ENCODE assay signal across 11 mouse cellular contexts in genomic region chr2:90913671-90914070, GRCm38 (mm10). TPM values are rescaled to one million over a fixed set of nuclear protein-coding genes. Genes with fewer than 3 reads are reported as not detected.
DNase-seq lines count a peak whose midpoint lies in the region; ATAC-seq lines count a peak whose summit lies in the region.
"Had no signal": no experiment of that assay in that cellular context is flagged by ENCODE, and none has a peak within 500 bp of the region (broad histone marks: within the 10 kb centered on the region; RNA-seq: fewer than 3 reads in every experiment).

No protein-coding gene starts in this region.

- peak overlapping the region in 1 of 2 experiments; percentile 53; a peak in 1 of 4 replicates for H3K27ac ChIP-seq in heart, embryonic 14.5 days (replicated peaks in 1 of 2; ENCODE audit: control insufficient read depth in 1 of 2, insufficient read depth in 1 of 2, low read depth in 2 of 2, low read length in 2 of 2)
- H3K27ac ChIP-seq in heart, embryonic 11.5 days (ENCODE audit: low read depth, low read length), result no peak overlapping the region
- H3K27ac ChIP-seq in midbrain, embryonic 14.5 days (replicated peaks; ENCODE audit: low read depth, low read length), result no peak overlapping the region
- no peak overlapping the region for H3K27ac ChIP-seq in midbrain, embryonic 11.5 days (ENCODE audit: low read depth, low read length)
- H3K27ac ChIP-seq: lung, embryonic 15.5 days; neural tube, embryonic 12.5 days had no signal

- peak; percentile 59 for DNase-seq in midbrain, embryonic 14.5 days
- DNase-seq in midbrain, embryonic 11.5 days (ENCODE audit: low spot score, missing footprints), result no peak
- peak; percentile 61 to 75 for DNase-seq in cerebellum, postnatal 10 days
- peak; percentile 50 for DNase-seq in lung, postnatal 36 days

- no peaks in the 10 kb centered on the region for H3K9me3 ChIP-seq in heart, embryonic 14.5 days (ENCODE audit: control insufficient read depth, low read length)
- no peaks in the 10 kb centered on the region for H3K9me3 ChIP-seq in heart, embryonic 11.5 days (replicated peaks; ENCODE audit: control insufficient read depth, low read length)
- H3K9me3 ChIP-seq in midbrain, embryonic 14.5 days (ENCODE audit: control insufficient read depth, low read length), result no peaks in the 10 kb centered on the region
- no peaks in the 10 kb centered on the region for H3K9me3 ChIP-seq in midbrain, embryonic 11.5 days (ENCODE audit: control insufficient read depth, low read length)
- H3K9me3 ChIP-seq: lung, embryonic 15.5 days; neural tube, embryonic 12.5 days had no signal

- ATAC-seq in heart, embryonic 14.5 days (ENCODE audit: insufficient number of reproducible peaks, insufficient read depth, low FRiP score, low read depth), result peak; percentile 55
- ATAC-seq in heart, embryonic 11.5 days (replicated peaks; ENCODE audit: insufficient number of reproducible peaks, low FRiP score, low TSS enrichment), result no peak
- ATAC-seq in midbrain, embryonic 14.5 days (ENCODE audit: low FRiP score, low TSS enrichment), result no peak
- ATAC-seq in midbrain, embryonic 11.5 days (ENCODE audit: low FRiP score), result no peak
- ATAC-seq in activated CD4-positive, CD25-positive, alpha-beta regulatory T cell, adult 4 months, result no peak
- ATAC-seq in inflammation-experienced regulatory T-cells, adult 6 months, result no peak
- ATAC-seq: Patski had no signal

- 38% methylated on average over 2 of the region's 2 CpGs for WGBS in heart, embryonic 14.5 days
- 82% methylated on average over 2 of the region's 2 CpGs for WGBS in heart, embryonic 11.5 days (ENCODE audit: insufficient replicate concordance)
- 92% methylated on average over 2 of the region's 2 CpGs for WGBS in midbrain, embryonic 14.5 days
- WGBS in midbrain, embryonic 11.5 days, result 95% methylated on average over 2 of the region's 2 CpGs

- 0 out of 2 replicates have a peak overlapping the region, but pooled peaks have one; percentile 18 for H3K9ac ChIP-seq in heart, embryonic 14.5 days (ENCODE audit: low read length)
- H3K9ac ChIP-seq in heart, embryonic 11.5 days (ENCODE audit: low read depth, low read length), result no peak overlapping the region
- no peak overlapping the region for H3K9ac ChIP-seq in midbrain, embryonic 14.5 days (replicated peaks; ENCODE audit: low read length)
- no peak overlapping the region for H3K9ac ChIP-seq in midbrain, embryonic 11.5 days (ENCODE audit: low read length)
- H3K9ac ChIP-seq: lung, embryonic 15.5 days; neural tube, embryonic 12.5 days had no signal

- no peaks in the 10 kb centered on the region for H3K27me3 ChIP-seq in heart, embryonic 14.5 days (ENCODE audit: control insufficient read depth, insufficient read depth, low read length)
- no peaks in the 10 kb centered on the region for H3K27me3 ChIP-seq in heart, embryonic 11.5 days (ENCODE audit: control insufficient read depth, insufficient read depth, low read length)
- no peaks in the 10 kb centered on the region for H3K27me3 ChIP-seq in midbrain, embryonic 14.5 days (ENCODE audit: control insufficient read depth, insufficient read depth, low read length)
- H3K27me3 ChIP-seq in midbrain, embryonic 11.5 days (ENCODE audit: control insufficient read depth, insufficient read depth, low read length), result no peaks in the 10 kb centered on the region
- H3K27me3 ChIP-seq: lung, embryonic 15.5 days; neural tube, embryonic 12.5 days; Patski had no signal

- H3K4me1 ChIP-seq in heart, embryonic 14.5 days (ENCODE audit: control insufficient read depth in 2 of 2, insufficient read depth in 2 of 2, low read length in 2 of 2), result peaks cover 4 to 33% of the 10 kb centered on the region in 2 experiments
- peaks cover 6% of the 10 kb centered on the region; the same call in 1 of the 2 replicates for H3K4me1 ChIP-seq in heart, embryonic 11.5 days (ENCODE audit: control insufficient read depth, insufficient read depth, low read length)
- peaks cover 25% of the 10 kb centered on the region for H3K4me1 ChIP-seq in midbrain, embryonic 14.5 days (ENCODE audit: control insufficient read depth, insufficient read depth, low read length)
- peaks cover 8% of the 10 kb centered on the region; the same call in 1 of the 2 replicates for H3K4me1 ChIP-seq in midbrain, embryonic 11.5 days (ENCODE audit: control insufficient read depth, insufficient read depth, low read length)

- no peak overlapping the region for H3K4me3 ChIP-seq in heart, embryonic 14.5 days (ENCODE audit: control insufficient read depth in 1 of 2, insufficient read depth in 1 of 2, low read depth in 1 of 2, low read length in 2 of 2)
- no peak overlapping the region for H3K4me3 ChIP-seq in heart, embryonic 11.5 days (ENCODE audit: low read depth, low read length)
- no peak overlapping the region for H3K4me3 ChIP-seq in midbrain, embryonic 14.5 days (replicated peaks; ENCODE audit: low read depth, low read length)
- H3K4me3 ChIP-seq in midbrain, embryonic 11.5 days (ENCODE audit: low read depth, low read length), result no peak overlapping the region
- H3K4me3 ChIP-seq: lung, embryonic 15.5 days; neural tube, embryonic 12.5 days had no signal

- H3K36me3 ChIP-seq in heart, embryonic 14.5 days (ENCODE audit: control insufficient read depth, insufficient read depth, low read length), result peaks cover 58% of the 10 kb centered on the region
- peaks cover 6% of the 10 kb centered on the region; the same call in 1 of the 2 replicates for H3K36me3 ChIP-seq in heart, embryonic 11.5 days (ENCODE audit: control insufficient read depth, insufficient read depth, low read length)
- H3K36me3 ChIP-seq in midbrain, embryonic 14.5 days (ENCODE audit: control insufficient read depth, insufficient read depth, low read length), result peaks cover 52% of the 10 kb centered on the region
- peaks cover 22% of the 10 kb centered on the region for H3K36me3 ChIP-seq in midbrain, embryonic 11.5 days (ENCODE audit: control insufficient read depth, insufficient read depth, low read length)

- H3K4me2 ChIP-seq in heart, embryonic 14.5 days (ENCODE audit: low read length), result no peak overlapping the region
- H3K4me2 ChIP-seq in heart, embryonic 11.5 days, result no peak overlapping the region
- no peak overlapping the region for H3K4me2 ChIP-seq in midbrain, embryonic 14.5 days (ENCODE audit: low read length)
- H3K4me2 ChIP-seq in midbrain, embryonic 11.5 days, result no peak overlapping the region
- H3K4me2 ChIP-seq: lung, embryonic 15.5 days; neural tube, embryonic 12.5 days had no signal

RNA-seq across cellular contexts. Expression of gene Ndufs3, which starts 9.0 kb away (rescaled TPM):
- 410 and 423 TPM in 2 replicates for polyA plus RNA-seq in heart, embryonic 14.5 days (2014; fragmentation: Nextera tagmentation; extraction: Ambion mirVana)
- polyA plus RNA-seq in heart, embryonic 11.5 days (2014; fragmentation: Nextera tagmentation; extraction: Ambion mirVana), result 331 and 358 TPM in 2 replicates
- 212 and 214 TPM in 2 replicates for polyA plus RNA-seq in midbrain, embryonic 14.5 days (2014; fragmentation: Nextera tagmentation; extraction: Ambion mirVana)
- 200 and 204 TPM in 2 replicates for polyA plus RNA-seq in midbrain, embryonic 11.5 days (2014; fragmentation: Nextera tagmentation; extraction: Ambion mirVana)
- polyA plus RNA-seq in activated CD4-positive, CD25-positive, alpha-beta regulatory T cell, adult 4 months (2017; shearing (Covaris generic)), result 100 to 1,000 TPM; 119 to 121 TPM
- polyA plus RNA-seq in inflammation-experienced regulatory T-cells, adult 6 months (2017; shearing (Covaris generic)), result 100 to 1,000 TPM; 108 to 135 (median 118) TPM

RNA-seq across cellular contexts. Expression of gene Kbtbd4, which starts 9.1 kb away (rescaled TPM):
- 20.6 and 24.8 TPM in 2 replicates for polyA plus RNA-seq in heart, embryonic 14.5 days (2014; fragmentation: Nextera tagmentation; extraction: Ambion mirVana)
- polyA plus RNA-seq in heart, embryonic 11.5 days (2014; fragmentation: Nextera tagmentation; extraction: Ambion mirVana), result 26.2 and 31.5 TPM in 2 replicates
- 48.6 and 55.2 TPM in 2 replicates for polyA plus RNA-seq in midbrain, embryonic 14.5 days (2014; fragmentation: Nextera tagmentation; extraction: Ambion mirVana)
- polyA plus RNA-seq in midbrain, embryonic 11.5 days (2014; fragmentation: Nextera tagmentation; extraction: Ambion mirVana), result 45.3 and 48.8 TPM in 2 replicates
- 10 to 100 TPM; 34.3 to 37.8 TPM for polyA plus RNA-seq in activated CD4-positive, CD25-positive, alpha-beta regulatory T cell, adult 4 months (2017; shearing (Covaris generic))
- 10 to 100 TPM; 44.8 to 51.0 (median 45.0) TPM for polyA plus RNA-seq in inflammation-experienced regulatory T-cells, adult 6 months (2017; shearing (Covaris generic))

RNA-seq across cellular contexts. Expression of gene Celf1, which starts 26.5 kb away (rescaled TPM):
- polyA plus RNA-seq in heart, embryonic 14.5 days (2014; fragmentation: Nextera tagmentation; extraction: Ambion mirVana), result 76.6 and 79.1 TPM in 2 replicates
- polyA plus RNA-seq in heart, embryonic 11.5 days (2014; fragmentation: Nextera tagmentation; extraction: Ambion mirVana), result 78.7 and 95.7 TPM in 2 replicates
- 83.9 and 95.3 TPM in 2 replicates for polyA plus RNA-seq in midbrain, embryonic 14.5 days (2014; fragmentation: Nextera tagmentation; extraction: Ambion mirVana)
- polyA plus RNA-seq in midbrain, embryonic 11.5 days (2014; fragmentation: Nextera tagmentation; extraction: Ambion mirVana), result 99.8 and 103 TPM in 2 replicates
- 10 to 100 TPM; 44.5 to 53.3 TPM for polyA plus RNA-seq in activated CD4-positive, CD25-positive, alpha-beta regulatory T cell, adult 4 months (2017; shearing (Covaris generic))
- 10 to 100 TPM; 48.4 to 57.0 (median 49.4) TPM for polyA plus RNA-seq in inflammation-experienced regulatory T-cells, adult 6 months (2017; shearing (Covaris generic))

RNA-seq across cellular contexts. Expression of gene C1qtnf4, which starts 28.0 kb away (rescaled TPM):
- polyA plus RNA-seq in heart, embryonic 14.5 days (2014; fragmentation: Nextera tagmentation; extraction: Ambion mirVana), result 19.4 and 22.2 TPM in 2 replicates
- 15.7 and 16.2 TPM in 2 replicates for polyA plus RNA-seq in heart, embryonic 11.5 days (2014; fragmentation: Nextera tagmentation; extraction: Ambion mirVana)
- 95.3 and 152 TPM in 2 replicates for polyA plus RNA-seq in midbrain, embryonic 14.5 days (2014; fragmentation: Nextera tagmentation; extraction: Ambion mirVana)
- 12.3 and 13.1 TPM in 2 replicates for polyA plus RNA-seq in midbrain, embryonic 11.5 days (2014; fragmentation: Nextera tagmentation; extraction: Ambion mirVana)
- polyA plus RNA-seq in activated CD4-positive, CD25-positive, alpha-beta regulatory T cell, adult 4 months (2017; shearing (Covaris generic)), result 1 to 10 TPM in 1 of 2 experiments, under 1 TPM in 1; 0.89 to 1.5 TPM
- 1 to 10 TPM in 2 of 3 experiments, under 1 TPM in 1; 0.65 to 1.7 (median 1.2) TPM for polyA plus RNA-seq in inflammation-experienced regulatory T-cells, adult 6 months (2017; shearing (Covaris generic))
